Mouse (Mus musculus) adrenal gland, postnatal 14 days (tissue): Measurements from ENCODE around the gene Mtmr4. TPM values are rescaled to one million over a fixed set of nuclear protein-coding genes. Genes with fewer than 3 reads are reported as not detected.

Experiments
- DNase-seq: peaks from one replicate; pipeline ENCODE4 v3.0.0; 2021; ENCODE audit warnings: mixed read lengths
- total RNA-seq: library from RNA; stranded (reverse); gene quantifications from 2 replicates; pipeline ENCODE4 v1.2.3, GENCODE M21; 2021

Gene Mtmr4
- total RNA-seq, 1 experiment from 2014 or later = 23.7 TPM

DNA sequence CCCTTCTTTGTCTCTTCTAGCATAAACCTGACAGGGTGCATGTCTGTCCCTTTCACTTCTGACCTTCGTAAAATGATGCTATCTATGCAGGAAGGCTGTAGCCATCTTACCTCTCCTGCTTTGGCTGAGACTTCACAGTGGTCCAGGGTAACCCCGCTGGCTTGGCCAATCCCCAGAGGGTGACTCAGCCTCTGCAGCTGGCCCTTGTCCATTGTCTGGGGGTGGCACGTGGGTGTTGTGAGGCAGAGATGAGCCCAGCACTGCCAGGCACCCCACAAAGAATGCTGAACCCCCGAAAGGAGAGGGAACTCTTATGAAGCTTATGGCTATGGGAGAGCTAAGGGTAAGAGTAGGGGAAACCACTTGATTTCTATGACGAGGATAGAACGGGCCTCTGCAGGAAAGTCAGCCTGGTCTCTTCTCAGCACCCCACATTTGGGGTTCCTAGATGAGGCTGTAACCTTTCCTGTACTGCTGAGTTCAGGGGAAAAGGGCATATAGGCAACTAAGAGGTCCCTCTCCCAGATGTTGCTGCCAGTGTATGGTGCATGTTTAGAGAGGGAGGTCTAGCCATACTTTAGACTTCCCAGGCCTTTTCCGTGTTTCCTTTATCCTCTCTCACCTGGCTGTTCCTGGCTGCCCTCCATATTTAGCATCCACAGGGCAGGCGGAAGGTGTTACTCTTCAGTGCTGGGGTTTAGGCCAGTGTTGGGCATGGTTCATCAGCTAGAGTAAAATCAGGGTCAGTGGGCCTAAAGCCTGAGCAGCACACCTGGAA lies 9.8 kb upstream of the Mtmr4 start:
- peak; percentile 61 for DNase-seq

DNA sequence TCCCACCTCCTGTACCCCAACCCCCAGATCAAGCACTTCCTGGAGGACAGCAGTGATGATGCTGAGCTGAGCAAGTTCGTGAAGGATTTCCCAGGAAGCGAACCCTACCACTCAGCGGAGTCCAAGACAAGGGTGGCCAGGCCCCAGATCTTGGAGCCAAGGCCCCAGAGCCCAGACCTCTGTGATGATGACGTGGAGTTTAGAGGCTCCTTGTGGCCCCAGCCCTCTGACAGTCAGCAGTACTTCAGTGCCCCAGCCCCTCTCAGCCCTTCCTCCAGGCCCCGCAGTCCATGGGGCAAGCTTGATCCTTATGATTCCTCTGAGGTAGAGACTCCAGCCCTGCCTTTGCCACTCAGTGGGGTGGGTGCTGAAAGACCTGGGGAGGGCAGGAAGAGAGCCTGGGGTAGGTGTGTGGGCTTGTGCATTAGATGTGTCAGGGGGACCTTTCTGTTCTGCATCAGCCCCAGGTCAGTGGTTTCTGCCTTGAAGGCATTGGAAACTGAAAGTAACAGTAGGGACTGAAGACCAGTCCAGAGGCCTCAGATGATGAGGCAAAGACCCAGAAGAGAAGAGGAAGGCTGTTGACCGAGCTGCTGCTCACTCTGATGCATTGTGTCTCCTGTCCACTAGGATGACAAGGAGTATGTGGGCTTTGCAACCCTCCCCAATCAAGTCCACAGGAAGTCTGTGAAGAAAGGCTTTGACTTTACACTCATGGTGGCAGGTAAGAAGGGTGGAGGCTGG lies 8.5 kb upstream of the Mtmr4 start:
- DNase-seq = no peak

DNA sequence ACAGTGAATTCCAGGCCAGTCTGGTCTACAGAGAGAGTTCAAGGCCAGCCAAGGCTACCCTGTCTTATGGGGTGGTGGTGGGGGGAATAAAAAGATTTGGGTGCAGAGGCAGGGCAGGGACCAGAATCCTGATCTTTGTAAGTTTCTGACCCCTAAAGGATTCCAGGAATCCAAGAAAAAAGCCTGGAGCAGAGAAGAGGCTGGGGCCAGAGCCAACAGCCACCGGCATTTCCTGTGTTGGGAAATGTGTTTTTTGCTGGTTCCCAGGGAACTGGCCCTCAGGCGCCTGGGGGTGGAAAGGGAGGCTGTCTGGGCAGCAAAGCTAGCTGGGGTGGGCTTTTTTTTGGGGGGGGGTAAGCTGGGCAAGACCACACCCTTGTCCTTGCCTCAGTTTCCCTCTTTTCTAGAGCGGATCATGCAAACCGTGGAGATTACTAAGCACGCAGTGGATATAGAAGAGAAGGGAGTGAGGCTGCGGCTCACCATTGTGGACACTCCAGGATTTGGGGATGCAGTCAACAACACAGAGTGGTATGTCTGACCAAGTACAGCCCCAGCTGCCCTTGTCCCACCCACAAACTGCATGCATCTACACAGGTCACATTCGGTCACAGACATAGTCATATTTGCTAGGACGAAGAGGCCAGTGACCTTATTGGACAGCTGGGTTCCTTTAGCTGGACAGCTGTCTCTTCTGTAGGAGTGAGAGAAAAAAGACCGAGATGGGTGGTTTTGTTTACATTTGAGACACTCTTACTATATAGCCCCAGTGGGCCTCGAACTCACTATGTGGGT lies 7.1 kb upstream of the Mtmr4 start:
- DNase-seq = peak; percentile 59

DNA sequence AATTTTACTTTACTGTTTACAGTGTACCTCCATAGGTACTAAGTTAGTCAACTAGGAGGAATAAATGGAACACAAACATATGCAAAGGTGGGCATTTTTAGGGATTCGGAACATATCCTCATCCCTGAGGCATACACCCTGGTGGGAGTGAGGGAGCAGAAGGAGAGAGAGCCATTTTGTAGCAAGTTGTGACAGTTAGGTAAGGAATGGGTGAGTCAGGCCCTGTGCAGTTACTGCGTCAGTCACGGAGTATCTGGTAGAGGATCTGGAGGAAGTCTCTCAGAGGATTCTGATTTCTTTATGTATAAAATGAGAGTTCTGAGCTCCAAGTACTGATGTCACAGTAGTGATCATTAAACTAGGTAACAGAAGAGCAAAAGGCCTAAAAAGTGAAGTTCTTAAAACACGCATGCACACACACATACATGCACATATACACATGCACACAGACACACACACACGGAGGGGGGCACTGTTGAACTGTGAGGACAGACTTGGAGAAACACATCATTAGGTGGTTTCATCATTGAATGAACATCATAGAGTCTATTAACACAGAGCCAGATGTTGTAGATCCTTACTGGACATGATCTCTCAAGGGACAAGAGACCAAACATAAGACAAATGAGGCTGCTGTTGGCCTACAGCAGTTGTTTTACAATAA lies 4.6 kb upstream of the Mtmr4 start:
- DNase-seq = no peak

DNA sequence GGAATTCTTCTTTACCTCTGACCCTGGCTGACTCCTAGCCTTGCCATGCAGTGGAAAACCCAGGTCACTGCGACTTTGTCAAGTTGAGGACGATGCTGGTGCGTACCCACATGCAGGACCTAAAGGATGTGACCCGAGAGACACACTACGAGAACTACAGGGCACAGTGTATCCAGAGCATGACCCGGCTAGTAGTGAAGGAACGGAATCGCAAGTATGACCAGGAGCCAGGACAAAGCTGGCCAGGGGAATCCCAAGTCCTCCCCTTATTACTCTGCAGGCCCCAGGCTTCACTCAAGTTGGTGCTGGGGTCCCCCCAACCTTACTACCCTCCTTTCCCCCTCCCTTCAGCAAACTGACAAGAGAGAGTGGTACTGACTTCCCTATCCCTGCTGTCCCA lies 2.4 kb upstream of the Mtmr4 start:
- DNase-seq = no peak

DNA sequence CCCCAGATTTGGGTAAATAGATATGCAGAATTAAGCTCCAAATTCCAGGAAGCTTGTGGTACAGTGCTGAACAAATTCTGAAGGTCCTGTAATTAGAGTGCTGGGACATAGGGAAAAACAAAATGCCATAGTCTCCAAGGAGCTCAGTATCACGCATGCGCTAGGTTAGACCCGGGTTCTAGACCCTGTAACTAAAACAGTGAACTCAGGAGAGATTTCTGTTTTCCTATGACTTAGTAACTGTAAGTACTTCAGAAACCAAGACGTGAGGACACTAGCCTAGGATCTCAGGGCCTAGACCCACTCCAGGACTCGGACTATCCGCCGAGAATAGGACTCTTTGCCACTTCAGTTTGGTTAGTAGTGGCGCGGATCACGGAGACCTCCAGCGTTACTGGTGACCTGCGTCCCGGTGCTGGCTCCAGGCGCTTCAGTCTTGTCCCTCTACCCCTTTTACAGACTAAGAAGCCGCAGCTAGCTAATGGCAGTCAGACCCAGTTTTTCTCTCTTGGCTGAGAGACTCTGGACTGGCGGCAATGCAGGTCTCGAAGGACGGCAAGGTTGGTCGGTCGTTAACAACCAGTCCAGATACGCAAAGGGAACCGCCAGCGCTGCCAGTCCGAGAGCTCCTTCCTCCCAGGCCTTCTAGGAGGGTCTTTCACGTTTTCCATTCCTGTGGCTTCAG lies 979 bp upstream of the Mtmr4 start:
- peak; percentile 49 for DNase-seq

DNA sequence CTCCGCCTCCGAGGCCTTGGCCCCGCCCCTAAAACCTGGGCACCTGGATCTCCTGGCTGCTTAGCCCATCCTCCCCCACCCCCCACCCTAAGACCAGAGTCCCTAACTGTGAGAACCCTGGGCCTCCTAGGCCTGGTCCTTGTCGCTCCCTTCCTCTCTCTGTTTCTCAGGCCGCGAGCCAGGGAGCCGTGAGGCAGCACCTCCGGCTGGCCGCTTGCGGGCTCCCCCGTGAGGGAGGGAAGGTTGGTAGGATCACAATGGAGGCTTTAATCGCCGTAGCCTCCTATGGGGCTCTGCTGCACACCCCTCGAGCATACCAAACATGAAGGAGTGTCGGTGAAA lies 363 bp downstream of the Mtmr4 start:
- no peak for DNase-seq

DNA sequence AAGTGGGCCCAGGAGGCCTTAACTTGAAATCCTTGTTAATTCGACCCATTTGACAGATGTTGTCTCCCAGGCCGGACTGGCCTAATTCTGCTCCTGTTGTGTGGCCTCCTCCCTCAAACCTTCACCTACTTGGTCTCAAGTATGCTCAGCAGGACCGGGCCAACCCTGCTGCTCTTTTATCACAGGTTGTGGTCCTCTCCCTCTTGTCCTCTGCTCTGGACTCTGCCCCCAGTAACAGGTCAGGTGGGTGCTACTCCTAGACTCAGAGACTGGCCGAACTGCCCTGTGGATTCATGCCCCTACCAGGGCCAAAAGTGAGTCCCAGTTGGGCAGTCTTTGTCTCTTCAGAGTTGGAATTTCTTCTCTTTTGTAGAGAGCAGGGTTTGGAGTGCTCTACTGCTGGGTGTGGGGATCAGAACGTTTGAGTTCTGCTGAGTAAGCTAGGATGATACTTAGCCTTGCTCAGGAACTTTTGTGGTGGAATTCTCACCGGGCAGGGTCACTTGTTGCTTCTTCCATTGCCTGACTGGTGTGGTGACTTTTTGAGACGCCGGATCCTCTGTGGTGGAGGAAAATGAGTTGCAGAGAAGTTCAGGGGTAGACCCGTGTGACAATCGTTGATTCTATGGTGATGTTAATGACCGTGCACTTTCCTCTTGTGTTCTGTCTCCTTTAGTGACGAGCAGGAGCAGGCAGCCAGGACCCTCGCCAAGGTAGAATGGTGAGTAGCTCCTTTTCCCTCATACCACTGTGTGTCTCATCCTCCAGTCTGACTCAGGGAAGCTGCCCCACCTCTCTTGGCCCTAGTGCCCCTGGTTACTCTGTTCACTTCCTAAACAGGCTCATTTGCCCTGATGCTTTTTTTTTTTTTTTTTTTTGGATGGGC lies 994 bp downstream of the Mtmr4 start:
- DNase-seq = no peak

DNA sequence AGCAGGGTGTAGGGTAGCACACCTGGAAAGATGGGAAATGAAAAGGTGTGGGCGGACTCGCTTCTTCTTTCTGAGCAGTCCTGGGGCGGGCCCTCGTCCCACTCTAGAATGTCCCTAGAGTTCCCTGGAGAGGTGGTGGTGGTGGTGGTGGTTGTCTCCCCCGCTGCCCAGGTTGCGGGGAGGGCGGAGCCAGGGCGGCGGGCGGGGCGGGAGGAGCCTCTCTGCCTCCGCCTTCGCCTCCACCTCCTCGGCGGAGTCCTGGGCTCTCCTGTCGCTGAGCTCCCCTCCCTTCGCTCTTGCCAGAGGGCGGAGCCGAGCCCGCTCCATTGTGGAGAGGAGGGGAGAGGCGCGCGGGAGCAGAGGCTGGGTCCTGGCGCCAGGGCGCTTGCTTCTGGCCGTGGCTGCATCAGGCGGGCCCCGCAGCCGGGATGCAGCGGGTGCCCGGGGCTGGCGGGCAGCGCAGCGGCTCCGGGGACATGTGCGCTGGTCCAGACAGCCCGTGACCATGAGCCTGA lies 3.4 kb downstream of the Mtmr4 start:
- DNase-seq = peak; percentile 93

DNA sequence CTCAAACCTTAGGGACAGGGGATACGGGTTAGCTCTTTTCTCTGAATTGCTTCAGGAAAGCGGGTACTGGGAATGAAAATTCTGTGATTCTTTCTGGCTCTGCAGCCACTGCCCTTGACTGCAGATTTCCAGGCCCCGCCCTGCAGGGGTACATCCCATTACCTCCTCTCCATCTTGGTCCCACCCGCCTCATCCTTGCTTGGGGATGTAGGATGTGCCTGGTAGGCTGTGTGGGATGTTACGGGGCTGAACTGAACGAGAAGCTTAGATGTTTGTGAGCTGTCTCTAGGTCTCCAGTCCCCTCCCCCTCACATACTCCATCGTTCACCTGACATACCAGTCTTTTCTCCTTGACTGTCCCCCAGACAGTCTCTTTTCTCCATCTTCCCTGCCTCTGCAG lies 4.0 kb downstream of the Mtmr4 start:
- no peak for DNase-seq

DNA sequence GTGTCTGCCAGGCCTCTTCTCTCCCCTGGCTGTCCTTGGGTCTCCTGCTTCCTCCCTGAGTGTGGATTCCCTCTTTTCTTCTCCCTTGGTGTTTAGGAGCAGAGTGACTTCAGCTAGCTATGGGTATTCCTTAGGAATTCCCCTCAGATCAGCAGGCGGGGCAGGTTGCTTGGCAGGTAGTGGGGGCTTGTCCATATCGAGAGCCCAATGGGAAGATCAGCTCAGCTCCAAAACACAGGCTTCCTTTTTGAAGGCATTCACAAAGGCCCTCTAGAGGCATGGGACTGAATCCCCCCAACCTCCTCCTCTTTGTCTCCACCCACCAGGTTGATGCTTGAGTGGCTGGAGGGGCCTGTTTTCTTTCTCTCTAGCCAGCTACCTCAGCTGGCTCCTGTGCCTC lies 4.5 kb downstream of the Mtmr4 start:
- DNase-seq = no peak

DNA sequence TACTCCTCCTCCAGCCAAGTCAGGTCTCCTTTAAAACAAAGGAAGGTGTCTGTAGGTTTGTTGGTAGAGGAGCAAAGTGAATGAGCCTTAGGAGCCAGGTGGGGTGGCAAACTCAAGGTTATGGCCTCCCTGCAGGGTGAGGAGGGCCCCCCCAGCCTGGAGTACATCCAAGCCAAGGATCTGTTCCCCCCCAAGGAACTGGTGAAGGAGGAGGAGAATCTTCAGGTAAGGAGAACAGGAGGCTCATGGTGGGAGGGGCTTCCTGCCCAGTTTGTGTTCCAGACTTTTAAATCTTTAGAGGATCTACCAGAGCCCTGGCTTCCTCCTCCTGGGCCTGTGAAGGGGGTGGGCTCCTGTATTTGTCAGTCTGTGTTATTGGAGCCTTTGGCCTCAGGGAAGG lies 5.1 kb downstream of the Mtmr4 start:
- no peak for DNase-seq

DNA sequence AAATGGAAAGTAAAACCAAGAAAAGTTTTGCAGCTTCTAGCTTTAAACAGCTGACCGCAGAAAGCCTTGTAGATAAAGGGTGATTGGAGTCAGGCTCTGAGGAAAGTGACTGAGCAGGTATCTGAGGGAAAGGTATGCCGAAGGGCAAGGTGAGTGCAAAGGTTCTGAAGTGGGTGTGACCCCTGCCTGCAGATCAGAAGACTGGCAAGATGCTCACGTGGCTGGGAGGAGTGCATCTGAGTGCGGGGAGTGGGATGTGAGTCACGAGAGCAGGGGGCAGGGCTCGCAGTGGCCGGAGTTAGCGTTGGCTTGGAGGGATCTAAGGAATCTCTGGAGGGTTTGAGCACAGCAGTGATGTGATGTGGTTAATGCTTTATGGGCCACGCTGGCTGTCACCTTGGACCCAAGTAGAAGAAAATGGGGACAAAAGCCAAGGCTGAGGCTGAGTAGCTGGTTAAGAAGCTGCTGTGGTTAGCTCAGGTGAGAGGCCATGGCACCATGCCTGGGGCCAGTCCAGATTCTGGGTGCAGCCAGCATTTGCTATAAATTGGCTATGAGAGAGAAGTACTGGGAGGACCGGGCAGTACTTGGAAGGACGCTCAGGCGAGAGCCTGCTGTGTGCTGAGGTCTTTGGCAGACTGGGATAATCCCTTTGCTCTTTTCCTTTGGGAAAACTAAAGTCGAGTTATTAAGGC lies 7.6 kb downstream of the Mtmr4 start:
- DNase-seq = peak; percentile 66

DNA sequence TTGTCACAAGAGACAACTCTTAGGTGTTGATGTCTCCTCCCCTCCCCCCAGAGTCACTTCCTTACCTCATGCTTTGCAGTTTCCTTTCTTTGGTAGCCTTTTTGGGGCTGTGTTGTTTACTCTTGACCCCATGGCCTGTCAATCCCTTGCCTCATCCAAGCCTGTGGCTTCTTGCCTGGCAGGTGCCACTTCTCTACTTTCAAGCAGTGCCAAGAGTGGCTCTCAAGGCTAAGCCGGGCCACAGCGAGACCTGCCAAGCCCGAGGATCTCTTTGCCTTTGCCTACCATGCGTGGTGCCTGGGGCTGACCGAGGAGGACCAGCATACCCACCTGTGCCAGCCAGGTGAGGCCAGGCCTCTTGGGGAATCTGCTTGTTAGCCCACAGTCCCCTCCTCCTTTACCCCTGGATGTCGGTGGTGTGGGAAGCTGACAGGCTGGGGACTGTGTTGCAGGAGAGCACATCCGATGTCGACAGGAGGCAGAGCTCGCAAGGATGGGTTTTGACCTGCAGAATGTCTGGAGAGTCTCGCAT lies 8.4 kb downstream of the Mtmr4 start:
- DNase-seq = no peak

DNA sequence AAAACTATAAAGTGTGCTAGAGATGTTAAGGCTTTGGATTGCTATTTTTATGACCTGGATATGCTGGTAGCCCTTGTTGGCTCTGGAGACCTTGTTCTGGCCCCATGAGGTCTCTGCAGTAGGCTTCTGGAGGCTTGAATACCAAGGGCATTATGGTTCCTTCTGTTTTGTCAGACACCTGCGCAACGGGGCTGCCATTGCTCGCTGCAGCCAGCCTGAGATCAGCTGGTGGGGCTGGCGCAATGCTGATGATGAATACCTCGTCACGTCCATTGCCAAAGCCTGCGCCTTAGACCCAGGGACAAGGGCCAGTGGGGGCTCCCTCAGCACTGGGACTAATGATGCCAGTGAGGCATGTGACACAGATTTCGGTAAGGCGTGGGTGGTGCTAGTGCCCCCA lies 10.3 kb downstream of the Mtmr4 start:
- no peak for DNase-seq

DNA sequence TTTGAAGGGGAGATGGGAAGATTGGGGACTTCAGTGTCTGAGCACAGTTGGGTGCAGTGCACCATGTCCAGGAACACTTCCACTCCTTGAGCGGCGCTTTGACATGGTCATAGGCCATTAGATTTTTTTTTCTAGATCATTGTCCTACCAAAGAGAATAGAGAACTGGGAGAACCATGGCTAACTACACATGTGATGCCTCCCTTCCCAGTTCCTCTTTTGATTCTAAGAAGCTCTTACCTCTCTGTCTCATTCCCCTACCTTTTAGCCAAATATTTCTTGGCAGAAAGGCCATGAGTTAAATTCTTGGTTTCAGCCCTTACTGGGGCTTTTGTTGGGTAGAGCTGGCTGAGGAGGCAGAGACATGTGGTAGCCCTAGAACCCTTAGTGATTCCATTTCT lies 11.6 kb downstream of the Mtmr4 start:
- DNase-seq = no peak

DNA sequence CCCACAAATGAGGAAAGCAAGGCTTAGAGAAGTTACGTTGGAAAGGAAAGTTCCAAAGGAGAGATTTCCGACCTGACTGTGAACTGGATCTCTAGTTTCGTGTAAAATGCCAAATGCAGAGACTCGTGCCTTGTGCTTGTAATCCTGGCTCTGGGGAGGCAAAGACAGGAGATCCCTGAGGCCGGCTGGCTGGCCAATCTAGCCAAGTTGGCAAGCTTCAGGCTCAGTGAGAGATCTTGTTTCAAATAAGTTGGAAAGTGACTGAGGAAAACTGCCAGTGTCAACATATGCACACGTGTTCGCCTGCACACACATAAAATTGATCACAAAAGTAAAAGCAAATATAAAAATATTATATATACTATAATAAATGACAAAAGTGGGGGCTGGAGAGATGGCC lies 17.3 kb downstream of the Mtmr4 start:
- peak; percentile 56 for DNase-seq

DNA sequence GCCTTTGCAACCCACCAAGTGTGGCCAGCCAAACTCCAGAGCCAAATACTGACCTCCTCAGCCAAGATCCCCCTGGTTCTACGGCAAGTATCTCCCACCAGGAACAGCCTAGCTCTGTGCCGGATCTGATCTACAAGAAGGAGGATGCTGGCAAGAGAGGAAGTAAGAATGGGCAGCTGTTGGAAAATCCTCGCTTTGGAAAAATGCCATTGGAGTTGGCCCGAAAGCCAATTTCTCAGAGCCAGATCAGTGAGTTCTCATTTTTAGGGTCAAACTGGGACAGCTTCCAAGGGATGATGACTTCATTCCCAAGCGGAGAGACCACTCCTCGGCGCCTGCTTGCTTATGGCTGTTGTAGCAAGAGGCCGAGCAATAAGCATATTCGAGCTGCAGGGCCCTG lies 19.6 kb downstream of the Mtmr4 start:
- DNase-seq = no peak

DNA sequence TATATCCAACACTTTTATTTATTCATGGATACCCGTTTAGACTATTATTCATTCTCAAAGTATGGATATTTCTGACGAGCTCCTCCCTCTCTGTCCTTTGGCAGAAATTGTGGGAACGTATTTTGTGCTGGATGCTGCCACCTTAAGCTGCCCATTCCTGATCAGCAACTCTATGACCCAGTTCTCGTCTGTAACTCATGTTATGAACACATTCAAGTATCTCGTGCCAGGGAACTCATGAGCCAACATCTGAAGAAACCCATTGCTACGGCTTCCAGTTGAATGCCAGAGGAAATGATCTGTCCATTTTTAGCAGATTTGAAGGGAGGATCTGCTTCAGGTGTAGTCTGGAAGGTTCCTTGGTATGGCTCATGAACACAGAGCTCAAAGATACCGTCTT lies 22.0 kb downstream of the Mtmr4 start:
- no peak for DNase-seq

DNA sequence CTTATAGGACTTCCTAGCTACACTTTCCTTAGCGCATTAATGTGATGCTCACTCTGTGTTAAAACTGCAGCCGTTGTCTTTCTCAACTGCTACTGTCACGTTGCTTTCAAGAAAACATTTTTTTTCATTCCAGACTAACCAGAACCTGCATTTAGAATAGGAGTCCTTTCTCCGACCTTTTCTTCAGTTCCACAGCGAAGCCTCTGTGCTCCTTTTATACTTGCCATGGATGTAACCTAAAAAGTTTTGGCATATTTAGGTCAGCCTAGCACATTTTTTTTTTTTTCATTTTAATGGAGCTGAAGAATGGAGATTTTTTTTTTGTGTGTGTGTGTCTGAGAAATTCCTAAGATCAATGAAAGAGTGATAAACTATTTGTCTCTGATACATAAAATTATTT lies 23.6 kb downstream of the Mtmr4 start:
- no peak for DNase-seq
